Mouse (Mus musculus) lung, postnatal 0 days (tissue): ENCODE measurements around the gene Psmg1. TPM values are rescaled to one million over a fixed set of nuclear protein-coding genes. Genes with fewer than 3 reads are reported as not detected.

Experiments
- ATAC-seq: fragments of 200-750 bp; cut with Nextera tagmentation; 2 replicates; pipeline ENCODE4 v1.8.0; 2017; ENCODE audit warnings: moderate library complexity
- DNase-seq: peaks from one replicate; pipeline ENCODE4 v3.0.0-alpha.2; 2016; ENCODE audit warnings: low spot score
- H3K27ac ChIP-seq: fragments of 300-500 bp; sonication (generic); 2 replicates; pipeline ENCODE4 v1.5.1; 2014; ENCODE audit warnings: antibody characterized with exemption, mild to moderate bottlenecking, low read length, mixed read lengths
- H3K27me3 ChIP-seq: fragments of 300-500 bp; sonication (generic); replicated peaks from 2 replicates; pipeline ENCODE4 v1.6.1; 2014; ENCODE audit warnings: low read length, mixed read lengths; ENCODE audit not compliant: insufficient read depth
- H3K36me3 ChIP-seq: fragments of 300-500 bp; sonication (generic); 2 replicates; pipeline ENCODE4 v1.6.1; 2014; ENCODE audit warnings: low read length, mixed read lengths; ENCODE audit not compliant: insufficient read depth
- H3K4me1 ChIP-seq: fragments of 300-500 bp; sonication (generic); 2 replicates; pipeline ENCODE4 v1.6.1; 2014; ENCODE audit warnings: antibody characterized with exemption, low read depth, low read length, mixed read lengths; ENCODE audit not compliant: insufficient read depth
- H3K4me2 ChIP-seq: fragments of 300-500 bp; sonication (generic); replicated peaks from 2 replicates; pipeline ENCODE4 v1.6.1; 2014; ENCODE audit warnings: low read depth, mild to moderate bottlenecking, low read length, moderate library complexity, mixed read lengths
- H3K4me3 ChIP-seq: fragments of 300-500 bp; sonication (generic); 2 replicates; pipeline ENCODE4 v1.5.1; 2014; ENCODE audit warnings: low read depth, low read length
- H3K9ac ChIP-seq: fragments of 300-500 bp; sonication (generic); replicated peaks from 2 replicates; pipeline ENCODE4 v1.6.1; 2014; ENCODE audit warnings: low read depth, mild to moderate bottlenecking
- H3K9me3 ChIP-seq: fragments of 300-500 bp; sonication (generic); 2 replicates; pipeline ENCODE4 v1.6.1; 2016; ENCODE audit warnings: low read length, mixed read lengths
- CTCF ChIP-seq: IDR thresholded peaks from 2 replicates; pipeline ENCODE4 v1.5.1; 2016; ENCODE audit warnings: antibody characterized with exemption, mild to moderate bottlenecking
- EP300 ChIP-seq: IDR thresholded peaks from 2 replicates; pipeline ENCODE4 v1.6.1; 2016; ENCODE audit warnings: antibody characterized with exemption, mild to moderate bottlenecking, control low read depth
- WGBS: fragments of 180-500 bp; shearing (Covaris S2); extraction: QIAGEN DNeasy Blood & Tissue Kit; methylation state at CpG from one replicate; pipeline ENCODE4 v1.1.7; 2014; 5-methylcytosine and 5-hydroxymethylcytosine counted together
- polyA plus RNA-seq: library from polyadenylated mRNA; unstranded; fragments of >200 nt; fragmentation: Nextera tagmentation; extraction: Ambion mirVana; gene quantifications from 2 replicates; pipeline ENCODE4 v1.2.1, GENCODE M21; 2015

Psmg1 gene
- polyA plus RNA-seq, 1 experiment from 2014 or later: 34.0 TPM

GRCm38 (mm10) chr16:95954341-95954740, 36.4 kb downstream of the Psmg1 start:
- Histone ChIP-seq H3K36me3 (no peaks in the 10 kb centered on the region), H3K4me2 (no peak overlapping the region), H3K4me1 (no peaks in the 10 kb centered on the region), H3K27me3 (no peaks in the 10 kb centered on the region), H3K9me3 (no peaks in the 10 kb centered on the region), H3K9ac (no peak overlapping the region), H3K27ac (no peak overlapping the region), H3K4me3 (no peak overlapping the region)
- no peak for DNase-seq
- TF ChIP-seq CTCF (no peak), EP300 (no peak)
- 85% methylated on average over 3 of the region's 3 CpGs for WGBS
- ATAC-seq: no peak

GRCm38 (mm10) chr16:95953159-95953650, 37.6 kb downstream of the Psmg1 start:
- no peak for ATAC-seq
- 89% methylated on average over 4 of the region's 4 CpGs for WGBS
- H3K4me2 ChIP-seq: no peak overlapping the region

GRCm38 (mm10) chr16:95951471-95951870, 39.3 kb downstream of the Psmg1 start:
- DNase-seq (no peak), ATAC-seq (no peak)
- H3K4me3 ChIP-seq: no peak overlapping the region
- H3K36me3 ChIP-seq: no peaks in the 10 kb centered on the region
- no peak overlapping the region for H3K27ac ChIP-seq
- H3K4me1 ChIP-seq: no peaks in the 10 kb centered on the region
- 98% methylated on average over 2 of the region's 2 CpGs for WGBS
- H3K27me3 ChIP-seq: no peaks in the 10 kb centered on the region
- H3K9me3 ChIP-seq: no peaks in the 10 kb centered on the region
- TF ChIP-seq EP300: no peak
- no peak for TF ChIP-seq CTCF
- no peak overlapping the region for H3K4me2 ChIP-seq
- H3K9ac ChIP-seq: no peak overlapping the region

More at GRCm38 (mm10) chr16:95953159-95953650, 37.6 kb downstream of the Psmg1 start:
- Histone ChIP-seq H3K9ac (no peak overlapping the region), H3K4me1 (no peaks in the 10 kb centered on the region), H3K27ac (no peak overlapping the region), H3K36me3 (no peaks in the 10 kb centered on the region), H3K4me3 (no peak overlapping the region), H3K9me3 (no peaks in the 10 kb centered on the region), H3K27me3 (no peaks in the 10 kb centered on the region)
- DNase-seq: no peak
- no peak for TF ChIP-seq CTCF
- TF ChIP-seq EP300: no peak

- H3K4me3 ChIP-seq: no peak overlapping the region
- 0 out of 2 replicates have a peak overlapping the region, but pooled peaks have one; percentile 20 for H3K4me2 ChIP-seq
- H3K9ac ChIP-seq: no peak overlapping the region
- H3K4me1 ChIP-seq: no peaks in the 10 kb centered on the region
- no peaks in the 10 kb centered on the region for H3K36me3 ChIP-seq
- DNase-seq (peak; percentile 96), ATAC-seq (peak; percentile 90)
- no peaks in the 10 kb centered on the region for H3K27me3 ChIP-seq
- H3K27ac ChIP-seq: peak overlapping the region; percentile 8; the same call in 1 of the 2 replicates
- TF ChIP-seq EP300: peak; percentile 73
- TF ChIP-seq CTCF: peak; percentile 96
- H3K9me3 ChIP-seq: no peaks in the 10 kb centered on the region
- WGBS: 15% methylated on average over 20 of the region's 20 CpGs
Observed at GRCm38 (mm10) chr16:95945389-95946311, 45.1 kb downstream of the Psmg1 start.

- Histone ChIP-seq H3K4me2 (no peak overlapping the region), H3K27me3 (no peaks in the 10 kb centered on the region), H3K36me3 (no peaks in the 10 kb centered on the region), H3K9ac (no peak overlapping the region), H3K4me3 (no peak overlapping the region), H3K4me1 (no peaks in the 10 kb centered on the region), H3K27ac (no peak overlapping the region), H3K9me3 (no peaks in the 10 kb centered on the region)
- no peak for DNase-seq
- TF ChIP-seq CTCF (no peak), EP300 (no peak)
- ATAC-seq: no peak
- 76% methylated on average over 6 of the region's 6 CpGs for whole genome bisulfite sequencing
Observed at GRCm38 (mm10) chr16:95943186-95943585, 47.6 kb downstream of the Psmg1 start.

- Histone ChIP-seq H3K9me3 (0 out of 2 replicates have a peak, but pooled peaks cover 2% of the 10 kb centered on the region), H3K27me3 (no peaks in the 10 kb centered on the region), H3K36me3 (no peaks in the 10 kb centered on the region), H3K4me1 (no peaks in the 10 kb centered on the region), H3K4me3 (no peak overlapping the region), H3K27ac (no peak overlapping the region), H3K9ac (no peak overlapping the region), H3K4me2 (no peak overlapping the region)
- WGBS: 88% methylated on average over 5 of the region's 5 CpGs
- ATAC-seq (no peak), DNase-seq (no peak)
- TF ChIP-seq CTCF: no peak
Observed at GRCm38 (mm10) chr16:95941575-95941974, 49.2 kb downstream of the Psmg1 start.
